Mouse (Mus musculus): Measurements from ENCODE around the gene Krt39. TPM values are rescaled to one million over a fixed set of nuclear protein-coding genes. Genes with fewer than 3 reads are reported as not detected.

The Krt39 gene
- polyA plus RNA-seq (2012; fragmentation: generic; extraction: Trizol), result not detected
- long read RNA-seq, experiment 1, result 0 reads
- long read RNA-seq, experiment 2, result 0 reads

GRCm38 (mm10) chr11:99521288-99521860 is at the start of gene Krt39:
TSS of gene Krt39 (minus strand) at chr11:99521338.
- no peaks in the 10 kb centered on the region for H3K79me3 ChIP-seq (ENCODE audit: low read depth)
- no peaks in the 10 kb centered on the region for H3K27me3 ChIP-seq (ENCODE audit: control insufficient read depth, insufficient read depth, insufficient read length)
- H3K79me2 ChIP-seq (ENCODE audit: control insufficient read depth, insufficient read depth), result no peaks in the 10 kb centered on the region
- H3K36me3 ChIP-seq (ENCODE audit: control insufficient read depth, insufficient read depth), result no peaks in the 10 kb centered on the region
- H3K4me3 ChIP-seq (ENCODE audit: insufficient read depth, poor library complexity, severe bottlenecking), result no peak within 1 kb of the TSS
- no peak within 1 kb of the TSS for H3ac ChIP-seq (ENCODE audit: control insufficient read depth, insufficient read length, low read depth)
- TF ChIP-seq CEBPB (IDR thresholded peaks at IDR 0.05; ENCODE audit: low read depth) (no peak), CTCF (IDR thresholded peaks at IDR 0.05; ENCODE audit: control insufficient read depth, insufficient read depth, insufficient read length) (no peak), FOSL1 (IDR thresholded peaks at IDR 0.05; ENCODE audit: insufficient read depth, low read length, poor library complexity, severe bottlenecking) (no peak), MAX (IDR thresholded peaks at IDR 0.05) (no peak), USF1 (IDR thresholded peaks at IDR 0.05; ENCODE audit: low read depth) (no peak), MYOG (IDR thresholded peaks at IDR 0.05; ENCODE audit: control insufficient read depth, extremely low read depth, insufficient read length) (no peak), MYOD1 (IDR thresholded peaks at IDR 0.05; ENCODE audit: control insufficient read depth, insufficient read length, low read depth) (no peak)

DNA sequence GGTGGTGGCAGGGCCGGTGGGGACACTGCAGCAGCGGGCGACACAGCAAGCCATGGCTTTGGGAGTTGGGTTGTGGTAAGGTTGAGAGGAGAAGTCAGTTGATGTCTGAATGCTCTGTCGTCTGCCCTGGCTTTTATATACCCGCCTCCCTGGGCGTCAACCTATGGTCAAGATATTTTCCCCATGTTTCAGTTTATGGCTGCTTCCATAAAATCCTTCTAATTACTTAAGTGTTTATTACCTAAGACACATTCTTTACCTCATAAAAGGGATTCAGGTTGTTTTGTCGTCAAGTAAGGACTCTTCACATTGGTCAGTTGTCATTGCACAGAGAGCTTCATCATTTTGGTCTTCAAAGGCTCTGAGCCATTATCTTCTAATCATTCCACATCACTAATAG is 45.4 kb upstream of the Krt39 start, which contains the start of gene Krtap3-1:
Gene Krtap3-1, minus strand, starts transcription at position 101 of the 400 bp plus-strand sequence.
- Histone ChIP-seq H3K4me3 (ENCODE audit: insufficient read depth, poor library complexity, severe bottlenecking) (no peak within 1 kb of the TSS), H3K79me2 (ENCODE audit: control insufficient read depth, insufficient read depth) (no peaks in the 10 kb centered on the region), H3K36me3 (ENCODE audit: control insufficient read depth, insufficient read depth) (no peaks in the 10 kb centered on the region), H3ac (ENCODE audit: control insufficient read depth, insufficient read length, low read depth) (no peak within 1 kb of the TSS), H3K27me3 (ENCODE audit: control insufficient read depth, insufficient read depth, insufficient read length) (no peaks in the 10 kb centered on the region), H3K79me3 (ENCODE audit: low read depth) (no peaks in the 10 kb centered on the region)
- no peak for TF ChIP-seq MAX (IDR thresholded peaks at IDR 0.05)
- no peak for TF ChIP-seq MYOG (IDR thresholded peaks at IDR 0.05; ENCODE audit: control insufficient read depth, extremely low read depth, insufficient read length)
- TF ChIP-seq USF1 (IDR thresholded peaks at IDR 0.05; ENCODE audit: low read depth), result no peak
- no peak for TF ChIP-seq MYOD1 (IDR thresholded peaks at IDR 0.05; ENCODE audit: control insufficient read depth, insufficient read length, low read depth)
- no peak for TF ChIP-seq CEBPB (IDR thresholded peaks at IDR 0.05; ENCODE audit: low read depth)
- no peak for TF ChIP-seq FOSL1 (IDR thresholded peaks at IDR 0.05; ENCODE audit: insufficient read depth, low read length, poor library complexity, severe bottlenecking)
- TF ChIP-seq CTCF (IDR thresholded peaks at IDR 0.05; ENCODE audit: control insufficient read depth, insufficient read depth, insufficient read length), result no peak

DNA sequence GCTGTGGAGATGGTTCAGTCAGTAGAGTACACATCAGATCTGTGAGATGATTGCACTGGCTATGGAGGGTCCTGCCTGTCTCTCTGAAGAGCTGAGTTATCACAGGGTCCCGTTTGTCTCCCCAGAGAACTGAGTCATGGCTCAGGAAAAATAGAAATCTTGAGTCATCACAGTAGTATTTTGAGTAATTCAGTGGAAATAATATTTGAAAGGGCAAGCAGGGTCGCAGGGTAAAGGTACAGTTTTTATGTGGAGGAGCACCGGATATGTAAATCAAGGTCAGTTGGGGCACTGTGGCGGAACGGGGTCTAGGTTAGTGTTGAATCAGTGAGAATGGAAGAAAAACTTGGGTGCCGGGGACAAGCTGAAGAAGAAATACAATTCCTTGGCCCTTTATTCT is 41.4 kb upstream of the Krt39 start:
- H3ac ChIP-seq (ENCODE audit: control insufficient read depth, insufficient read length, low read depth), result no peak overlapping the region
- H3K27me3 ChIP-seq (ENCODE audit: control insufficient read depth, insufficient read depth, insufficient read length), result no peaks in the 10 kb centered on the region
- H3K79me2 ChIP-seq (ENCODE audit: control insufficient read depth, insufficient read depth), result no peaks in the 10 kb centered on the region
- H3K4me3 ChIP-seq (ENCODE audit: insufficient read depth, poor library complexity, severe bottlenecking), result no peak overlapping the region
- H3K36me3 ChIP-seq (ENCODE audit: control insufficient read depth, insufficient read depth), result no peaks in the 10 kb centered on the region
- no peak for TF ChIP-seq CTCF (IDR thresholded peaks at IDR 0.05; ENCODE audit: control insufficient read depth, insufficient read depth, insufficient read length)
- no peak for TF ChIP-seq MYOD1 (IDR thresholded peaks at IDR 0.05; ENCODE audit: control insufficient read depth, insufficient read length, low read depth)
- TF ChIP-seq USF1 (IDR thresholded peaks at IDR 0.05; ENCODE audit: low read depth), result no peak
- no peak for TF ChIP-seq FOSL1 (IDR thresholded peaks at IDR 0.05; ENCODE audit: insufficient read depth, low read length, poor library complexity, severe bottlenecking)
- TF ChIP-seq CEBPB (IDR thresholded peaks at IDR 0.05; ENCODE audit: low read depth), result no peak
- TF ChIP-seq MYOG (IDR thresholded peaks at IDR 0.05; ENCODE audit: control insufficient read depth, extremely low read depth, insufficient read length), result no peak
- no peak for TF ChIP-seq MAX (IDR thresholded peaks at IDR 0.05)
- no peaks in the 10 kb centered on the region for H3K79me3 ChIP-seq (ENCODE audit: low read depth)

GRCm38 (mm10) chr11:99559366-99559765 is 38.2 kb upstream of the Krt39 start, which contains the start of gene Gm11939:
TSS of gene Gm11939 (minus strand) at chr11:99559466.
- H3K79me2 ChIP-seq (ENCODE audit: control insufficient read depth, insufficient read depth), result no peaks in the 10 kb centered on the region
- no peaks in the 10 kb centered on the region for H3K27me3 ChIP-seq (ENCODE audit: control insufficient read depth, insufficient read depth, insufficient read length)
- no peaks in the 10 kb centered on the region for H3K79me3 ChIP-seq (ENCODE audit: low read depth)
- H3K4me3 ChIP-seq (ENCODE audit: insufficient read depth, poor library complexity, severe bottlenecking), result no peak within 1 kb of the TSS
- no peak within 1 kb of the TSS for H3ac ChIP-seq (ENCODE audit: control insufficient read depth, insufficient read length, low read depth)
- H3K36me3 ChIP-seq (ENCODE audit: control insufficient read depth, insufficient read depth), result no peaks in the 10 kb centered on the region
- TF ChIP-seq USF1 (IDR thresholded peaks at IDR 0.05; ENCODE audit: low read depth) (no peak), CEBPB (IDR thresholded peaks at IDR 0.05; ENCODE audit: low read depth) (no peak), MYOD1 (IDR thresholded peaks at IDR 0.05; ENCODE audit: control insufficient read depth, insufficient read length, low read depth) (no peak), MAX (IDR thresholded peaks at IDR 0.05) (no peak), FOSL1 (IDR thresholded peaks at IDR 0.05; ENCODE audit: insufficient read depth, low read length, poor library complexity, severe bottlenecking) (no peak), MYOG (IDR thresholded peaks at IDR 0.05; ENCODE audit: control insufficient read depth, extremely low read depth, insufficient read length) (no peak), CTCF (IDR thresholded peaks at IDR 0.05; ENCODE audit: control insufficient read depth, insufficient read depth, insufficient read length) (no peak)

DNA sequence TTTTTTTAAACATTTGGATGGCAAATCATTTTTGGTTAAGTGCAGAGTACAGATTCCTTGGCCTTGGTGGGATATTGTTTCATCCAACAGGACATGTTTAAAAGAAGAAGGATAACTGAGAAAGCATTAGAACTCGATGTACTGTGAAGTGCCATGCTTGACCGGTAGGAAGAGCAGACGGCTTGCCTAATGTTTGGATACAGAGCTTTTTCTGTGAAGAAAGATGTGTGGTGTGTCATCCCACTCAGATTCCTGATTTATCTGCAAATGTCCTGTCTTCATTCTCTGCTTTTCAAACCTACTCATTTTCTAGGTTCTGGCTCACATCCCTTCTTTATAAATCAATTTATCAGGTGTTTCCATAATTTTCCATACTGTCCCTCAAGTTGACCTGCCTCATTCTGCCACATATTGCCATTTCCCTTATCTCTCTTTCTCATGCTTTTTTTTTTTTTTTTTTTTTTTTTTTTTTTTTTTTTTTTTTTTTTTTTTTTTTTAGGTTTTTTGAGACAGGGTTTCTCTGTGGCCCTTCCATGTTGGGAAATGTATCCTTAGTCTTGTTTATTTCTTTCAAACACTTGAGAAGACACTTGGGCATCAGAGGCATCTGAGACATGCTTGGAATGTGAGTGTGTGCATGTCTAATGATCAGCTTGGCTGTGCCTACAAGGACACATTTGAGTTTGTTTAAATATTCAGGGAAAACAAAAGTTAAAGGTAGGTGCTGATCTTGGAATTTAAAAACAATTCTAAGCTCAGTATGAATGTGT is 37.0 kb upstream of the Krt39 start:
- H3ac ChIP-seq (ENCODE audit: control insufficient read depth, insufficient read length, low read depth), result no peak overlapping the region
- H3K27me3 ChIP-seq (ENCODE audit: control insufficient read depth, insufficient read depth, insufficient read length), result no peaks in the 10 kb centered on the region
- no peaks in the 10 kb centered on the region for H3K79me2 ChIP-seq (ENCODE audit: control insufficient read depth, insufficient read depth)
- H3K4me3 ChIP-seq (ENCODE audit: insufficient read depth, poor library complexity, severe bottlenecking), result no peak overlapping the region
- no peak for TF ChIP-seq CTCF (IDR thresholded peaks at IDR 0.05; ENCODE audit: control insufficient read depth, insufficient read depth, insufficient read length)
- no peak for TF ChIP-seq FOSL1 (IDR thresholded peaks at IDR 0.05; ENCODE audit: insufficient read depth, low read length, poor library complexity, severe bottlenecking)
- no peak for TF ChIP-seq USF1 (IDR thresholded peaks at IDR 0.05; ENCODE audit: low read depth)
- TF ChIP-seq MYOG (IDR thresholded peaks at IDR 0.05; ENCODE audit: control insufficient read depth, extremely low read depth, insufficient read length), result no peak
- no peaks in the 10 kb centered on the region for H3K36me3 ChIP-seq (ENCODE audit: control insufficient read depth, insufficient read depth)
- H3K79me3 ChIP-seq (ENCODE audit: low read depth), result no peaks in the 10 kb centered on the region

Measured in C2C12 (cell line).